Mouse (Mus musculus) stomach, postnatal 0 days (tissue): ENCODE measurements around the gene Clic4.

Experiments used
- CTCF ChIP-seq: IDR thresholded peaks from 2 replicates; pipeline ENCODE4 v1.5.1; 2016; ENCODE audit warnings: antibody characterized with exemption, low read depth, mild to moderate bottlenecking, moderate library complexity
- EP300 ChIP-seq: optimal IDR thresholded peaks from 2 replicates; pipeline ENCODE3; 2016; ENCODE audit warnings: antibody characterized with exemption

DNA sequence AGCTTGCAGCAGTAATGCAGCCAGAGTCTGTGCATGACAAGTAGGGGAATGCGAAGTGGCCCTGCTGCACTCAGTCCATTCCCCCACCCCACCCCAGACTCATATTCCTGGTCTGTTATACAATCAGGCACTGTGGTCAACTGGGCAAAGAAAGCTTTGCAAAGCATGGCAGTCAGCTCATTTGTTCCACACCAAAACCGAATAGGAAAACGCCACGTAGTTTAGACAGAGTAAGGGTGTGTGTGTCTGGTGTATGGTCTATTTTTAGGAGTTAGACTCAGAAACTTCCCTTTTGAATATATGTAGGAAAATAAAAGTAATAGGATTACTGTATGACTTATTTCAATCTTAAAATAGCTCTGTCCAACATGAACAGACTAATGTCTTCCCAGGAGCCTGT is 36.0 kb downstream of the Clic4 start:
- TF ChIP-seq CTCF (no peak), EP300 (no peak)
